Mouse (Mus musculus) CH12.LX (cell line): ENCODE data around the gene Tmem170b.

Source experiments
- CTCF ChIP-seq, 2 experiments: IDR thresholded peaks in 1 of 2; conservative IDR thresholded peaks in 1 of 2; 2 replicates each; pipeline ENCODE4 v1.5.1; 2011 to 2012; ENCODE audit warnings: low read depth in 2 of 2, low read length in 2 of 2, improper control_type of control experiment in 1 of 2, inconsistent platforms in 1 of 2, mild to moderate bottlenecking in 1 of 2, moderate library complexity in 1 of 2
- ELF1 ChIP-seq: IDR thresholded peaks from 2 replicates; pipeline ENCODE4 v1.6.1; 2014; ENCODE audit warnings: low read depth, mild to moderate bottlenecking, inconsistent platforms, low read length, improper control_type of control experiment
- IRF4 ChIP-seq: IDR thresholded peaks from 2 replicates; pipeline ENCODE4 v1.6.1; 2014; ENCODE audit warnings: low read depth, mild to moderate bottlenecking, inconsistent platforms, low read length, improper control_type of control experiment
- KAT2A ChIP-seq: IDR thresholded peaks from 2 replicates; pipeline ENCODE4 v1.6.1; 2012; ENCODE audit warnings: low read length, improper control_type of control experiment, inconsistent platforms; ENCODE audit not compliant: insufficient replicate concordance
- MAX ChIP-seq: IDR thresholded peaks from 2 replicates; pipeline ENCODE4 v1.6.1; 2011; ENCODE audit warnings: low read length, improper control_type of control experiment
- POLR2A ChIP-seq: IDR thresholded peaks from 2 replicates; pipeline ENCODE4 v1.6.1; 2011; ENCODE audit warnings: low read depth, mild to moderate bottlenecking, improper control_type of control experiment, low read length
- RAD21 ChIP-seq: IDR thresholded peaks from 2 replicates; pipeline ENCODE4 v1.6.1; 2011; ENCODE audit warnings: low read depth, mild to moderate bottlenecking, low read length, improper control_type of control experiment, moderate library complexity
- USF2 ChIP-seq: conservative IDR thresholded peaks from 2 replicates; pipeline ENCODE4 v1.6.1; 2011; ENCODE audit warnings: low read depth, low read length, improper control_type of control experiment
- ZC3H11A ChIP-seq: IDR thresholded peaks from 2 replicates; pipeline ENCODE4 v1.6.1; 2012; ENCODE audit warnings: low read depth, mild to moderate bottlenecking, inconsistent platforms, low read length, improper control_type of control experiment
- ZKSCAN1 ChIP-seq: IDR thresholded peaks from 2 replicates; pipeline ENCODE4 v1.6.1; 2012; ENCODE audit warnings: low read depth, inconsistent platforms, low read length, improper control_type of control experiment, borderline replicate concordance

DNA sequence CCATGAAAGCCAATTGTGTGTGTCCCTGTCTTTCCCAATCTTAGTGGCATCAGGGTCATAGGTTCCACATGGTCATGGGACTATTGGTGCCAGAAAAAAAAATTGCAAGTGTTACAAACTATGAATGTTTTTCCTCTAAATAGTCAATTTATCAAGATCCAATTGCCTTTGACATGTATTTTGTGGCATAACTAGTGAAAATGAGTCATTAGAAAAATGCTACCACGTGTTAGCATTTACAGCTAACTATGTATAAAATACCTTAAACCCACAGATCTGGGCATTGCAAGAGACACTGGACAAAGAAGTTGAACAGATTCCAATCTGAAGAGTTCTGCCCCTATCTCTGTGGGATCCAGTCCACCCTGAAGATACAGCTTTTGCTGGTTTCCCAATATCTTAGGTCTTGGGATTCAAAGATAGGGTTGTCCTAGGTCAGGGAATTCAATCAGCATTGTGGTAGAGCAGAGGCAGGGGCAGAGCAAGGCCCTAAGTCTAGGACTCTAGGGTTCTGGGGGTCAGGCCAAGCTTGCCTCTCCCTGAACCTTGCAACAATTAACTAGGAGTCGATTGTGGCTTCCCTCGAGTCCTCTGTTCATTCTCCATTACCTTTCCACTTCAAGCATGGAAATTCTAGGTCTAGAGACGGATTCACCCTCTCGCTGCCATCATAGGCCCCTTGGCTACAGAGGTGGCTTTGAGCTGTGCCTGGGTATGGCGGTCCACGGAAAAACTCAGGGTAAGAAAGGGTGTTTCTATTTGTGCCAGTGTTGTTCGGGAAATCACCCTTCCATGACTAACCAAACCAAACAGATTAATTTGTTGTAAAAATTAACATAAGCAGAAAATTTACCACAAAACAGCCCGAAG lies 70.5 kb downstream of the Tmem170b start:
- TF ChIP-seq POLR2A (no peak), USF2 (no peak), CTCF (conservative IDR thresholded peaks at IDR 0.05 in 1 of 2, IDR thresholded peaks at IDR 0.05 in 1 of 2; ENCODE audit: low read depth in 2 of 2, low read length in 2 of 2) (no peak), ELF1 (no peak), MAX (no peak), RAD21 (no peak), IRF4 (no peak), ZKSCAN1 (no peak), KAT2A (no peak), ZC3H11A (no peak)
